15 mouse cellular contexts compared by ENCODE assay signal in the genomic region with DNA sequence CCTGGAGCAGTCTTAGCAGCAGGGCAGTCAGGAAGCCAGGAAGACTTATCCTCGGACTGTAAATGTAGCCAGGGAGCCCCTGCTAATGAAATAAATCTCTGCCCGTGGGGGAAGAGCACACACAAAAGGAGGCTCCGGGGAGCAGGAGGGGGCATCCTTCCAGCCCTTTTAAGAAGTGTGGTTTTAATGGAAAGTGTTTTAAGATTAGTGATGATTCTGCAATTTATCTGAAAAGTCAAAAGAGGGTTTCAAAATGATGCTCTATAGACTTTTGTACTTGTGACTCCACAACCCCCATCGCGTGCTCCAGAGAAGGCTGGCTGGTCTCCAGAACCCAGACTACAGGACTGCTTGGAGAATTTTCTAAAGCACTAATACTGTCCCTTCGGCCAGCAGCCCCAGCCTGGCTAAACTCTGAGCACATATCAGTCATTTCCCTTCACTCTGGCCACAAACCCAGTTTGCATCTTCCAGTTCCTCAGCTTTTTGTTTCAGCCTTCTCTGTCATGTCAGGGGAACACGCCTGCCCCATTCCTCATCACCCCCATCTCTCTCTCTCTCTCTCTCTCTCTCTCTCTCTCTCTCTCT.
DNase-seq lines count a peak whose midpoint lies in the region; ATAC-seq and TF ChIP-seq lines count a peak whose summit lies in the region.
"Had no signal": no experiment of that assay in that cellular context is flagged by ENCODE, and none has a peak within 500 bp of the region (broad histone marks: within the 10 kb centered on the region; RNA-seq: fewer than 3 reads in every experiment).

No protein-coding gene starts in this region.

- intact Hi-C loops in gastrocnemius, adult 2 months (cut with DNase I) = no loop called here

- peak overlapping the region; percentile 39; the same call in 1 of the 2 replicates for H3K9ac ChIP-seq in limb, embryonic 13.5 days
- H3K9ac ChIP-seq in midbrain, postnatal 0 days (replicated peaks; ENCODE audit: low read length, poor library complexity, severe bottlenecking) = no peak overlapping the region
- H3K9ac ChIP-seq: hindbrain, embryonic 13.5 days had no signal

- DNase-seq in gastrocnemius, adult 2 months = peak; percentile 46
- no peak for DNase-seq in gastrocnemius, postnatal 25 days
- no peak for DNase-seq in limb, embryonic 10.5 days (ENCODE audit: low spot score)
- DNase-seq in ovary, postnatal 14 days (ENCODE audit: low spot score) = peak; percentile 18
- no peak for DNase-seq in ovary, adult 18-20 months (ENCODE audit: low spot score)
- DNase-seq in midbrain, postnatal 0 days (ENCODE audit: low spot score) = peak; percentile 31
- no peak for DNase-seq in adrenal gland, postnatal 25 days
- DNase-seq: adrenal gland, adult 8-10 months; retina, postnatal 1 day; thymus, postnatal 36 days had no signal

- H3K4me3 ChIP-seq in gastrocnemius, adult 2 months = no peak overlapping the region
- no peak overlapping the region for H3K4me3 ChIP-seq in limb, embryonic 13.5 days
- H3K4me3 ChIP-seq in limb, embryonic 10.5 days = no peak overlapping the region
- H3K4me3 ChIP-seq in midbrain, postnatal 0 days (ENCODE audit: low read depth, low read length) = no peak overlapping the region
- H3K4me3 ChIP-seq: erythroblast, embryonic 14.5 days; hindbrain, embryonic 13.5 days; layer of hippocampus, adult 2 months had no signal

- ATAC-seq in limb, embryonic 13.5 days (ENCODE audit: low FRiP score, low read depth) = no peak
- no peak for ATAC-seq in midbrain, postnatal 0 days (ENCODE audit: low FRiP score)

- no peak overlapping the region for H3K4me2 ChIP-seq in limb, embryonic 13.5 days (replicated peaks)
- H3K4me2 ChIP-seq in midbrain, postnatal 0 days (ENCODE audit: low read depth, low read length, poor library complexity, severe bottlenecking) = no peak overlapping the region
- H3K4me2 ChIP-seq: heart, embryonic 11.5 days; hindbrain, embryonic 13.5 days had no signal

- no peaks in the 10 kb centered on the region for H3K36me3 ChIP-seq in limb, embryonic 13.5 days
- no peaks in the 10 kb centered on the region for H3K36me3 ChIP-seq in limb, embryonic 10.5 days
- H3K36me3 ChIP-seq in midbrain, postnatal 0 days (ENCODE audit: insufficient read depth, low read length) = no peaks in the 10 kb centered on the region
- H3K36me3 ChIP-seq: hindbrain, embryonic 13.5 days had no signal

- H3K9me3 ChIP-seq in limb, embryonic 13.5 days = no peaks in the 10 kb centered on the region
- no peaks in the 10 kb centered on the region for H3K9me3 ChIP-seq in limb, embryonic 10.5 days (replicated peaks)
- H3K9me3 ChIP-seq in midbrain, postnatal 0 days (ENCODE audit: low read length) = no peaks in the 10 kb centered on the region
- H3K9me3 ChIP-seq: hindbrain, embryonic 13.5 days had no signal

- H3K4me1 ChIP-seq in limb, embryonic 13.5 days = peaks cover 27% of the 10 kb centered on the region
- peaks cover 42% of the 10 kb centered on the region for H3K4me1 ChIP-seq in limb, embryonic 10.5 days
- no peaks in the 10 kb centered on the region for H3K4me1 ChIP-seq in midbrain, postnatal 0 days (ENCODE audit: insufficient read depth, low read length)

- 27% methylated on average over 7 of the region's 7 CpGs for WGBS in limb, embryonic 13.5 days
- 37% methylated on average over 7 of the region's 7 CpGs for WGBS in limb, embryonic 10.5 days
- WGBS in midbrain, postnatal 0 days = 14% methylated on average over 7 of the region's 7 CpGs

- H3K27ac ChIP-seq in gastrocnemius, adult 2 months = no peak overlapping the region
- no peak overlapping the region for H3K27ac ChIP-seq in limb, embryonic 13.5 days
- no peak overlapping the region for H3K27ac ChIP-seq in limb, embryonic 10.5 days
- H3K27ac ChIP-seq in midbrain, postnatal 0 days (ENCODE audit: low read depth, low read length) = no peak overlapping the region
- H3K27ac ChIP-seq: hindbrain, embryonic 13.5 days; layer of hippocampus, adult 2 months had no signal

- no peak for TF ChIP-seq CTCF in gastrocnemius, adult 2 months (IDR thresholded peaks at IDR 0.05)
- TF ChIP-seq CTCF in midbrain, postnatal 0 days (IDR thresholded peaks at IDR 0.05) = no peak

- H3K27me3 ChIP-seq in limb, embryonic 13.5 days = peaks cover 8% of the 10 kb centered on the region; the same call in 1 of the 2 replicates
- no peaks in the 10 kb centered on the region for H3K27me3 ChIP-seq in limb, embryonic 10.5 days (ENCODE audit: low read depth, poor library complexity, severe bottlenecking)
- H3K27me3 ChIP-seq in midbrain, postnatal 0 days (ENCODE audit: insufficient read depth, low read length) = 0 out of 2 replicates have a peak, but pooled peaks cover 3% of the 10 kb centered on the region

Comparison
In these comparisons a context has a peak if more than half of its experiments do, and no peak if none do; other contexts are left out.
1. DNase-seq: peak in gastrocnemius, adult 2 months (single experiment), ovary, postnatal 14 days (single experiment) and midbrain, postnatal 0 days (single experiment); none in gastrocnemius, postnatal 25 days (single experiment), limb, embryonic 10.5 days (single experiment), ovary, adult 18-20 months (single experiment) and adrenal gland, postnatal 25 days (single experiment).